Mouse (Mus musculus) heart, embryonic 16.5 days (tissue): ENCODE results near the gene Slc35a5. TPM values are rescaled to one million over a fixed set of nuclear protein-coding genes. Genes with fewer than 3 reads are reported as not detected.

Source experiments
- polyA plus RNA-seq: library from polyadenylated mRNA; unstranded; fragments of >200 nt; fragmentation: Nextera tagmentation; extraction: Ambion mirVana; gene quantifications from 2 replicates; pipeline ENCODE4 v1.2.1, GENCODE M21; 2015

Gene Slc35a5
- polyA plus RNA-seq, 1 experiment from 2014 or later: 17.4 TPM

Other genes starting within 250 kb of the Slc35a5 start
- gene Cd200r3, start 215.0 kb downstream of the Slc35a5 start, polyA plus RNA-seq: 0.34 TPM in 2 replicates
- gene Ccdc80, start 65.3 kb downstream of the Slc35a5 start, polyA plus RNA-seq: 77.5 and 80.0 TPM in 2 replicates
- 32.4 and 34.0 TPM in 2 replicates for gene Atg3, start 79 bp upstream of the Slc35a5 start, polyA plus RNA-seq
- 0.10 and 0.49 TPM in 2 replicates for gene Btla, start 65.6 kb upstream of the Slc35a5 start, polyA plus RNA-seq